Mouse (Mus musculus): ENCODE measurements around the gene Gm614.

GRCm38 (mm10) chrX:101287543-101287942 is 23.8 kb upstream of the Gm614 start:
- no peak for TF ChIP-seq CTCF (IDR thresholded peaks at IDR 0.05; ENCODE audit: control insufficient read depth, insufficient read depth, insufficient replicate concordance, low read depth, low read length)
- no peak for TF ChIP-seq POLR2A (IDR thresholded peaks at IDR 0.05; ENCODE audit: control insufficient read depth, low read depth, low read length)

All from testis, adult 2 months (tissue).